Mouse (Mus musculus): ENCODE data around the gene L3mbtl1.
"Not testable (repeated sequence)": the region's sequence is repeated elsewhere in the genome, so short reads cannot be mapped to it uniquely, and the experiment has no call there.

L3mbtl1 gene

GRCm38 (mm10) chr2:162943148-162943846 lies at the start of gene L3mbtl1:
Gene L3mbtl1, plus strand, starts transcription at chr2:162943472.
- DNase-seq (ENCODE audit: low spot score in 2 of 2), result peak; percentile 68 to 70

GRCm38 (mm10) chr2:162899256-162899655 lies 44.0 kb upstream of the L3mbtl1 start:
- not testable (repeated sequence) for DNase-seq (ENCODE audit: low spot score in 2 of 2)

- no peak for DNase-seq (ENCODE audit: low spot score in 2 of 2)
Measured at GRCm38 (mm10) chr2:162899880-162900589, 43.2 kb upstream of the L3mbtl1 start.

- DNase-seq (ENCODE audit: low spot score in 2 of 2), result no peak
Measured at GRCm38 (mm10) chr2:162900590-162900916, 42.7 kb upstream of the L3mbtl1 start.

- DNase-seq (ENCODE audit: low spot score in 2 of 2), result no peak
Measured at GRCm38 (mm10) chr2:162905902-162906301, 37.4 kb upstream of the L3mbtl1 start.

- no peak for DNase-seq (ENCODE audit: low spot score in 2 of 2)
Measured at GRCm38 (mm10) chr2:162908052-162908491, 35.2 kb upstream of the L3mbtl1 start.

- peak in 1 of 2 experiments; percentile 42 for DNase-seq (ENCODE audit: low spot score in 2 of 2)
Measured at GRCm38 (mm10) chr2:162914040-162914439, 29.2 kb upstream of the L3mbtl1 start.

- peak; percentile 30 to 63 for DNase-seq (ENCODE audit: low spot score in 2 of 2)
Measured at GRCm38 (mm10) chr2:162914519-162914918, 28.8 kb upstream of the L3mbtl1 start.

- no peak for DNase-seq (ENCODE audit: low spot score in 2 of 2)
Measured at GRCm38 (mm10) chr2:162919926-162920325, 23.3 kb upstream of the L3mbtl1 start.

GRCm38 (mm10) chr2:162922183-162922582 lies 21.1 kb upstream of the L3mbtl1 start:
- peak; percentile 38 to 77 for DNase-seq (ENCODE audit: low spot score in 2 of 2)

GRCm38 (mm10) chr2:162922834-162923233 lies 20.4 kb upstream of the L3mbtl1 start:
- DNase-seq (ENCODE audit: low spot score in 2 of 2), result peak; percentile 49 to 53

GRCm38 (mm10) chr2:162924126-162924525 lies 19.1 kb upstream of the L3mbtl1 start:
- no peak for DNase-seq (ENCODE audit: low spot score in 2 of 2)

GRCm38 (mm10) chr2:162927918-162928585 lies 15.2 kb upstream of the L3mbtl1 start:
- no peak for DNase-seq (ENCODE audit: low spot score in 2 of 2)

GRCm38 (mm10) chr2:162929704-162930103 lies 13.6 kb upstream of the L3mbtl1 start:
- DNase-seq (ENCODE audit: low spot score in 2 of 2), result no peak

GRCm38 (mm10) chr2:162930516-162931122 lies 12.7 kb upstream of the L3mbtl1 start:
- no peak for DNase-seq (ENCODE audit: low spot score in 2 of 2)

- DNase-seq (ENCODE audit: low spot score in 2 of 2), result peak; percentile 86 to 91
Measured at GRCm38 (mm10) chr2:162931123-162931673, 12.1 kb upstream of the L3mbtl1 start, which contains the start of gene Srsf6. Gene Srsf6, plus strand, starts transcription at chr2:162931528.

GRCm38 (mm10) chr2:162931674-162932650 lies 11.3 kb upstream of the L3mbtl1 start:
- DNase-seq (ENCODE audit: low spot score in 2 of 2), result peak; percentile 49 to 64

GRCm38 (mm10) chr2:162932706-162933105 lies 10.6 kb upstream of the L3mbtl1 start:
- DNase-seq (ENCODE audit: low spot score in 2 of 2), result no peak

- no peak for DNase-seq (ENCODE audit: low spot score in 2 of 2)
Measured at GRCm38 (mm10) chr2:162934421-162934820, 8.9 kb upstream of the L3mbtl1 start.

- no peak for DNase-seq (ENCODE audit: low spot score in 2 of 2)
Measured at GRCm38 (mm10) chr2:162935700-162936099, 7.6 kb upstream of the L3mbtl1 start.

GRCm38 (mm10) chr2:162939562-162939961 lies 3.7 kb upstream of the L3mbtl1 start:
- DNase-seq (ENCODE audit: low spot score in 2 of 2), result no peak

All from frontal cortex, postnatal 36 days (tissue).